Mouse (Mus musculus): ENCODE results near the gene Ggn. TPM values are rescaled to one million over a fixed set of nuclear protein-coding genes. Genes with fewer than 3 reads are reported as not detected.
A peak's percentile ranks its signal among the peaks of the same experiment; 100 is the strongest.

Ggn gene
- polyA plus RNA-seq, 1 experiment from 2014 or later = 0.07 TPM

DNA sequence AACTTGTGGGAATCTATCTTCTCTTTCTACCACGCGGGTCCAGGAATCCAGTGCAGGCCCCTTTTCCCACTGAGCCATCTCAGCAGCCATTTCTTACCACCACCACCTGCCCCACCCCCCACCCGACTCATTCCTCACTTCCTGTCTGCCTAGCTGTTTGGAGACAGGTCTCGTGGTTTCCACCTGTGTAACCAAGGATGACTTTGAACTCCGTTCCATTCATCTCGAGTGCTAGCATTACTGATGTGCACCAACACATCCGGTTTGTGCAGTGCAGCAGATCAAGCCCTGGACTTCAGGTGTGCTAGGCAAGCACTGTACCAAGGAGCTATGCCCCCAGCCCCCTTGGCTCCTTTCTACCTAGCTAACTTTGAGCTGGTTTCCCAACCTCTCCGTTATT lies 28.6 kb upstream of the Ggn start:
- no peak for ATAC-seq (ENCODE audit: low read depth)
- H3K27me3 ChIP-seq = peaks cover 3% of the 10 kb centered on the region; the same call in 1 of the 2 replicates
- 57% methylated on average over 8 of the region's 8 CpGs for WGBS (ENCODE audit: insufficient replicate concordance)
- 0 out of 2 replicates have a peak, but pooled peaks cover 4% of the 10 kb centered on the region for H3K4me1 ChIP-seq (replicated peaks)
- H3K9ac ChIP-seq = no peak overlapping the region
- no peak for DNase-seq
- no peaks in the 10 kb centered on the region for H3K36me3 ChIP-seq
- H3K4me3 ChIP-seq (replicated peaks) = no peak overlapping the region
- no peaks in the 10 kb centered on the region for H3K9me3 ChIP-seq (replicated peaks)
- no peak overlapping the region for H3K27ac ChIP-seq
- no peak overlapping the region for H3K4me2 ChIP-seq

DNA sequence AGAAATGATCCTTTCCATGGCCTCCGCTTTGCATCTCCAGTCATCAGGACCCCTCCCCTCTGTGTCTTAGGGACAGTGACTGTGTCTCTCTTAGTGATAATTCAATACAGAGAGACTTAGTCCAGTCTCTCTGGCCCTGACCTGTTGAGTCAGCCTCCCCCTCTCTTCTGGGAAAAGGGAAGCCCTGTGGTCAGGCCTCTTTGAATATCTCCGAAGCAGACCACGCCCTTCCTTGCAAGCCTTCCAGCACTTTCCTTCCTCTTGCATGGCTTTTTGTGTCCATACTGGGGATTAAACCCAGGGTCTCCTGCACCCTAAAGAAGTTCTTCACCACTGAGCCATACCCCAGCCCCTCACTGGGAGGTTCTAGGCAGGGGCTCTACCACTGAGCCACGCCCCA lies 26.0 kb upstream of the Ggn start:
- H3K4me3 ChIP-seq (replicated peaks) = no peak overlapping the region
- no peaks in the 10 kb centered on the region for H3K27me3 ChIP-seq
- no peaks in the 10 kb centered on the region for H3K9me3 ChIP-seq (replicated peaks)
- 50% methylated on average over 4 of the region's 4 CpGs for WGBS (ENCODE audit: insufficient replicate concordance)
- DNase-seq (no peak), ATAC-seq (ENCODE audit: low read depth) (no peak)
- no peak overlapping the region for H3K27ac ChIP-seq
- 0 out of 2 replicates have a peak, but pooled peaks cover 4% of the 10 kb centered on the region for H3K4me1 ChIP-seq (replicated peaks)
- no peak overlapping the region for H3K9ac ChIP-seq
- H3K4me2 ChIP-seq = no peak overlapping the region
- H3K36me3 ChIP-seq = no peaks in the 10 kb centered on the region

DNA sequence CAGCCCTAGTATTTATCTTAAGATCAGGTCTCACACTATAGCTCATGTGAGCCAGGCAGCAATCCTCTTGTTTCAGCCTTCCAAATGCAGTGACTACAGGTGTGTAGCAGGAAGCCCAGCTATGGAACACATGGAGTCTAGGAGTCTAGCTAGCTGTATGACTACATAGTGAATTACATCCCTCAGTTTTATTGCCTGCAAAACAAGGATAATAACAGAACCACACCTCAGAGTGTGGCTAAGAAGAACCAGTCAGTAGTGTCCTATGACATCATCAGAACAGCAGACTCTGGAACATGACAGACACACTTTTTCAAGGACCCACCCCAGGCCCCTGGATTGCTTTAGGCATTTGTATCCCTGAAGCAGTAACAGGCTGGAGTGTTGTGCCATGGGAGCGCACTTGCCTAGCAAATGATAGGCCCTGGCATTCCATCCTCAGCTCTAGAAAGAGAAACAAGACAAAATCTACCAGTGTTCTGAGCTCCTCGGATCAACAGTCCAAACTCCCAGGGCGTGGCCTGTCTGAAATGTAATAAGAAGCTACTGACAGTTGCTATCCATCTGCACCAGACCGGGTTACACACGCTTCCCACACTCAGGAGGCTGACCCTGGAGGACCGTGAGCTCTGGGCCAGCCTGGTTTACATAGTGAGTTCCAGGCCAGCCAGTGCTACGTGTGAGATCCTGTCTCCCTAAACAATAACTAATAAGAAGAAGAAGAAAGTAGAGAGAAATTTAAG lies 23.2 kb upstream of the Ggn start:
- H3K27me3 ChIP-seq = 0 out of 2 replicates have a peak, but pooled peaks cover 4% of the 10 kb centered on the region
- ATAC-seq (ENCODE audit: low read depth) (no peak), DNase-seq (no peak)
- H3K9ac ChIP-seq = no peak overlapping the region
- no peak overlapping the region for H3K4me2 ChIP-seq
- no peak overlapping the region for H3K27ac ChIP-seq
- no peaks in the 10 kb centered on the region for H3K36me3 ChIP-seq
- H3K9me3 ChIP-seq (replicated peaks) = no peaks in the 10 kb centered on the region
- H3K4me1 ChIP-seq (replicated peaks) = 0 out of 2 replicates have a peak, but pooled peaks cover 4% of the 10 kb centered on the region
- WGBS (ENCODE audit: insufficient replicate concordance) = 61% methylated on average over 7 of the region's 7 CpGs
- H3K4me3 ChIP-seq (replicated peaks) = no peak overlapping the region

DNA sequence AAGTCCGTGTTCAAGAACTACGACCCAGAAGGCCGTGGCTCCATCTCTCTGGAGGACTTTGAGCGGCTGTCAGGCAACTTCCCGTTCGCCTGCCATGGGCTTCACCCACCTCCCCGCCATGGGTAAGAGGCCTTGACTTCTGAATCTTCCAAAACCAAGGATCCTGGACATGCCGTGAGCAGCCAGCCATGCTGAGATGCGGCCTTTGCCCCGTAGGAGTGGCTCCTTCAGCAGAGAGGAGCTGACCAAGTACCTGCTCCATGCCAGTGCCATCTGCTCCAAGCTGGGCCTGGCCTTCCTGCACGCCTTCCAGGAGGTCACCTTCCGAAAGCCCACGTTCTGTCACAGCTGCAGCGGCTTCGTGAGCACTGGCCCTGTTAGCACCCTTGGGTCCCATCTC lies 21.2 kb upstream of the Ggn start:
- H3K27ac ChIP-seq = no peak overlapping the region
- 0 out of 2 replicates have a peak, but pooled peaks cover 4% of the 10 kb centered on the region for H3K4me1 ChIP-seq (replicated peaks)
- no peak for DNase-seq
- 71% methylated on average over 15 of the region's 15 CpGs for WGBS (ENCODE audit: insufficient replicate concordance)
- no peaks in the 10 kb centered on the region for H3K9me3 ChIP-seq (replicated peaks)
- ATAC-seq (ENCODE audit: low read depth) = no peak
- H3K4me2 ChIP-seq = no peak overlapping the region
- H3K9ac ChIP-seq = no peak overlapping the region
- 0 out of 2 replicates have a peak, but pooled peaks cover 4% of the 10 kb centered on the region for H3K27me3 ChIP-seq
- H3K4me3 ChIP-seq (replicated peaks) = no peak overlapping the region
- peaks cover under 1% of the 10 kb centered on the region; the same call in 1 of the 2 replicates for H3K36me3 ChIP-seq

DNA sequence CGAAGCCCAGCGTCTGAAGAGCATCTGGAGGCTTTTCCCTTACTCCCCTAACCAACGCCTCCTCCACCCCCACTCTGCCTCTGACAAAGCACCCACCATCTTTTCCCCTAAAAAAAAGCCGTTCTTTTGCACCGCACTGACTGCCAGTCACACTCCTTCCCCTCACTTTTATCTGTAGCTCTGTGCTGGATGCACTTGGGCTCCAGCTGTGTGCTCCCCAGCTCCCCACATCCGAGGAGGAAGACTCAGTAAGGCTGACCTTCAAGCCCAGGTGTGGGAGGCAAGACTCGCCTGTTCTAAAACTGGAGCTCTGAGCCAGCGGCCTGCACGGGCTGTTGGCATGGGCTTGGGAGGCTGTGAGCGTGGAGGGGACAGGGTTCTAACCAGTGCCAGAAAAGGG lies 18.5 kb upstream of the Ggn start:
- Histone ChIP-seq H3K4me3 (replicated peaks) (no peak overlapping the region), H3K4me1 (replicated peaks) (peaks cover 17% of the 10 kb centered on the region), H3K9me3 (replicated peaks) (0 out of 2 replicates have a peak, but pooled peaks cover 4% of the 10 kb centered on the region), H3K36me3 (peaks cover 9% of the 10 kb centered on the region), H3K27ac (no peak overlapping the region), H3K27me3 (0 out of 2 replicates have a peak, but pooled peaks cover 4% of the 10 kb centered on the region), H3K4me2 (no peak overlapping the region), H3K9ac (no peak overlapping the region)
- DNase-seq (no peak), ATAC-seq (ENCODE audit: low read depth) (no peak)
- WGBS (ENCODE audit: insufficient replicate concordance) = 57% methylated on average over 10 of the region's 10 CpGs

DNA sequence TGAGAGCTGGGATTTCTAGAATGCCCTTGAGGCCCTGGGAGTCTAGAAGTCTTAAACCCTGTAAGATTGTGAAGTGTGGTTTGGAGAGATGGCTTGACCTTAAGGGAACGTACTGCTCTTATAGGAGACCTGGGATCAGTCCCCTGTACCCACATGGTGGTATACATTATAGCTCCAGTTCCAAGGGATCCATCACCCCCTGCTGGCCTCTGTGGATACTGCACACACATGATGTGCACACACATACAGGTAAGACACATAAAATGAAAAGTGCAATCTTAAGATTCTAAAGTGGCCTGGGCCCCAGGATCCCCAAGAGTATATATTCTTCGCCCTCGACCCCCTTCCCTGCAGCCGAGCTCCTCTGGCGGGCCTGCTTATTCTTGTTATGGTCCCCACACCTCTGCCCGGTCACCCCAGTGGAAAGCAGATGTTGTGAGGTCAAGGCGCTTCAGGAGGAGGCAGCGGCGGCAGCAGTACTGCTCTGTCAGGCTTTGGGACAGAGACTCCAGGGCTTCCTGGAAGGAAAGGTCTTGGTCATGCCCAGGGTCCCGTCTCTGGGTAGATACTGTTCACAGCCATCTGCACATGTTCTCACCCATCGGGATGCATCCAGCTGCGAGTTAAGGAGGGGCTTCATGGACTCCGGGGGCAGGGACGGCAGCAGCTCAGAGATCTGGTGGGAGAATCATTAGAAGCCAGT lies 15.8 kb upstream of the Ggn start:
- Histone ChIP-seq H3K9ac (no peak overlapping the region), H3K36me3 (peaks cover 9% of the 10 kb centered on the region), H3K4me1 (replicated peaks) (peaks cover 20% of the 10 kb centered on the region), H3K27me3 (peaks cover 22% of the 10 kb centered on the region), H3K4me2 (no peak overlapping the region), H3K4me3 (replicated peaks) (no peak overlapping the region), H3K27ac (no peak overlapping the region), H3K9me3 (replicated peaks) (0 out of 2 replicates have a peak, but pooled peaks cover 4% of the 10 kb centered on the region)
- WGBS (ENCODE audit: insufficient replicate concordance) = 87% methylated on average over 14 of the region's 14 CpGs
- no peak for ATAC-seq (ENCODE audit: low read depth)
- no peak for DNase-seq

DNA sequence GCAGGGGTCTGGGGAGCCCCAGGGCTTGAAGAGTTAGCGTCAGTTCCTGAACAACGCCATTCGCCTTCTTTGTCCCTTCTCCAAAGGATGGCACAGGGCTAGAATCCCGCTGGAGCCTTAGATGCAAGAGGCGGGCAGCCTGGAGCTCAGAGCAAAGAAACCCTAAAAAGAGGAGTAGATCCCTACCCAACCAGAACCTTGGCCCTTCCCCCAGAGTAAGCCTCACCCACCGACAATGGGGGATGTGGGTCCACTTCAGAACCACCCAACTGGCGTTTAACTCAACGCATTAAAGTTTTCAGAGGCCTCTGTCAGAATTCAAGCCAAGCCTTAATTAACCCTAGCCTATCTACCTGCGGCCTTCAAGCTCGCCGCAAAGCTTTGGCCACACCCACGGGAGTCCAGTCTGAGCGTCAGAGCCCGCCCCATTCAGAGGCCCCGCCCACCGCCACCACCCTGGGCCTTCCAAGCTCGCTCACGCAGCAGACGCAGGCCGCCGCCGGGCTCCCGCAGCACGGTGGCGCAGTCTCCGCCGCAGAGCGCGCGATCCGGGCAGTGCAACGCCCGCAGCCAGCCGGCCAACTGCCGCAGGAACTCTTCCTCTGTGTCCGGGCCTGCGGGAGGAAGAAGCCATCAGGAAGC lies 14.7 kb upstream of the Ggn start:
- Histone ChIP-seq H3K27ac (peak overlapping the region; percentile 77), H3K4me2 (peak overlapping the region; percentile 100), H3K4me3 (replicated peaks) (peak overlapping the region; percentile 85), H3K9me3 (replicated peaks) (0 out of 2 replicates have a peak, but pooled peaks cover 4% of the 10 kb centered on the region), H3K9ac (peak overlapping the region; percentile 84), H3K4me1 (replicated peaks) (peaks cover 20% of the 10 kb centered on the region), H3K27me3 (peaks cover 29% of the 10 kb centered on the region), H3K36me3 (peaks cover 9% of the 10 kb centered on the region)
- DNase-seq (peak; percentile 82), ATAC-seq (ENCODE audit: low read depth) (peak; percentile 87)
- 8% methylated on average over 35 of the region's 37 CpGs for WGBS (ENCODE audit: insufficient replicate concordance)

DNA sequence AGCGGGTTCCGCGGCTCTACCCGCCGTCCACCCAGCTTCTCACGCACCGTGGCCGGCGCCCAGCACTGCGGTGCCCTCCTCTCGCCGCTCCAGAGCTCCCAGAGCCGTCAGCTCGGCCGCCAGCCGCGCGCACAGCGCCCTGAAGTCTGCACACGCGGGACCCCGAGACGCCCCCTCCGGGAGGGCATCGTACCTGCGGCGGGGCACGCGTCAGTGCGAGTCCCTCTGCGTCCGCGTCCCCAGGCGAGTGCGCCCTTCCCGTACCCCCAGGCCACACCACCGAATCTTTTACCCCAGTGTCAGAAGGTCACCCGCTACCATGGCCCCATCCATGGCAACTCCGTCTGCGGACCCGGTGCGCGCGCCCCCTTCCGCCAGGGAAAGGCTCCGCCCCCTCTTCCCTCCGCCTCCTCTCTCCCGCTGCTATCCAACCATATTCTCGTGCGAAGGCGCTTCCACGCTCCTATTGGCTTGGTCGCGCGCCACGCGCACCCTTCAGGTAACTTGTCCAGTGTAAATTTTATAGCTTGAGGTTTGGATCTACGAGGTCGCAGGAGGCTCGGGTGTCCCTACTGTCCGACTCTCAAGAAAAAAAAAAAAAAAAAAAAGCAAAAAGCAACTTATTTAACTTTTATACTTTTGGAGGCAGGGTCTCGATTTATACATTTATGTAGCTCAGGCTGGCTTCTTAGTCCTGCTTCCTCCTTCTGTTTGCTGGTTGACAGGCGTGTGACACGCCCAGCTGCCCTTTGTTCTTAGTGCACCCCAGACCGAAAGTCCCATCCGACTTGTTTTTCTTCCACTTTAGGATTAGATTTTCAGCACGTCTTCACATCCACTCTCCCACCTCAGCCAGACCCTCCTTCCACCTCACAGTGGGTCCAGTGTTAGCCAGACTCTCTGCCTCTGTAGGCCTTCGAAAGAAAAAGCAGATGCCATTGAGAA lies 13.9 kb upstream of the Ggn start, which contains the start of gene Fam98c:
Fam98c (minus strand) TSS at position 397 of the 945 bp plus-strand sequence.
- WGBS (ENCODE audit: insufficient replicate concordance) = 2% methylated on average over 65 of the region's 68 CpGs
- ATAC-seq (ENCODE audit: low read depth) = peak; percentile 75
- H3K36me3 ChIP-seq = peaks cover 9% of the 10 kb centered on the region
- peak; percentile 71 for DNase-seq
- H3K4me2 ChIP-seq = peak within 1 kb of the TSS; percentile 100
- H3K4me1 ChIP-seq (replicated peaks) = peaks cover 20% of the 10 kb centered on the region
- H3K9me3 ChIP-seq (replicated peaks) = 0 out of 2 replicates have a peak, but pooled peaks cover 4% of the 10 kb centered on the region
- H3K9ac ChIP-seq = peak within 1 kb of the TSS; percentile 84
- peak within 1 kb of the TSS; percentile 85 for H3K4me3 ChIP-seq (replicated peaks)
- H3K27ac ChIP-seq = peak within 1 kb of the TSS; percentile 77
- peaks cover 32% of the 10 kb centered on the region for H3K27me3 ChIP-seq

DNA sequence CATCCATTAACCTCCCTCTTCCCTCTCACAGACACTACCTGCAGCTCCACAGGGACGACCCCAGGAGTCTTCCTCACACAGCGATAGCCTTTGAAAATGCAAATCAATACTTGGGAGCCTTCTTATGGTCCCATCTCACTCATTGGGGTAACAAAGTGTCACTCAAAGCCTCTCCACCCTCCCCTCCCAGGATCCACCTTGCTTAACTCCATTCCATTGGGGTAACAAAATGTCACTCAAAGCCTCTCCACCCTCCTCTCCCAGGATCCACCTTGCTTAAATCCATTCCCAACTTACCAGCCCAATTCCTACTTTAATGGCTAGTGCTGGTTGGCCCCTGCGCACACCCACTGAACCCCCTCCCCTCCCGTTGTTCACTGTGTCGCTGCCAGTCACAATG lies 11.7 kb upstream of the Ggn start:
- no peak for ATAC-seq (ENCODE audit: low read depth)
- Histone ChIP-seq H3K27me3 (peaks cover 32% of the 10 kb centered on the region), H3K4me2 (no peak overlapping the region), H3K9ac (no peak overlapping the region), H3K4me3 (replicated peaks) (no peak overlapping the region), H3K9me3 (replicated peaks) (0 out of 2 replicates have a peak, but pooled peaks cover 4% of the 10 kb centered on the region), H3K36me3 (peaks cover 9% of the 10 kb centered on the region), H3K4me1 (replicated peaks) (peaks cover 29% of the 10 kb centered on the region), H3K27ac (no peak overlapping the region)
- WGBS (ENCODE audit: insufficient replicate concordance) = 11% methylated on average over 5 of the region's 5 CpGs
- DNase-seq = no peak

DNA sequence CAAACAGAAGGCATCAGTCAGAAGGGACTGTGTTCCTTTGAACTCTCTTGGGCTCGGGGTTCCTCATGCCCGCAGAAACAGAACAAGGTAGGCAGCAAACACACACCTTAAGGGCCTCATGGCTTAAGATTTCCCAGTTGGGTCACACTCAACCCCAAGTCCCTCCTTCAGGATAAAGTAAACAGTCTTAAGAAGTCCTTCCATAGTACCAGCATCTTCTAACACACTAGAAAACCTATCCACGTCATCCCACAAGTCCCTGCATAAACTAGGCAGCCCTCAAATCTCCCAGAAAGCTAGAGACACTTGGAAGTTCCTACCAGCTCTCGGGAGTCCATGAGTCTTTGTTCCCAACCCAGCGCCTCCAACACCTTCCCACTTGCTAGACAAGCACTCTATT lies 7.7 kb upstream of the Ggn start:
- Histone ChIP-seq H3K4me1 (replicated peaks) (peaks cover 10% of the 10 kb centered on the region), H3K4me3 (replicated peaks) (no peak overlapping the region), H3K36me3 (no peaks in the 10 kb centered on the region), H3K9me3 (replicated peaks) (no peaks in the 10 kb centered on the region), H3K9ac (no peak overlapping the region), H3K27ac (no peak overlapping the region), H3K27me3 (peaks cover 45% of the 10 kb centered on the region), H3K4me2 (0 out of 2 replicates have a peak overlapping the region, but pooled peaks have one; percentile 13)
- DNase-seq (no peak), ATAC-seq (ENCODE audit: low read depth) (no peak)
- 56% methylated on average over 5 of the region's 5 CpGs for WGBS (ENCODE audit: insufficient replicate concordance)
